Mouse (Mus musculus) adrenal gland, adult (tissue): ENCODE data around the gene Nsl1.
"Not testable (repeated sequence)": the region's sequence is repeated elsewhere in the genome, so short reads cannot be mapped to it uniquely, and the experiment has no call there.

Experiments used
- DNase-seq, 2 experiments: peaks; one replicate each; pipeline ENCODE4 v3.0.0; 2022 to 2023; ENCODE audit warnings: low spot score in 1 of 2; ENCODE audit not compliant: inconsistent age in 2 of 2

Gene Nsl1

GRCm38 (mm10) chr1:191062781-191063485 is at the start of gene Nsl1, which contains the start of gene Tatdn3:
Nsl1 (plus strand) TSS chr1:191063012.
Tatdn3 (minus strand) TSS chr1:191062932.
- DNase-seq, result peak; percentile 90 to 98

DNA sequence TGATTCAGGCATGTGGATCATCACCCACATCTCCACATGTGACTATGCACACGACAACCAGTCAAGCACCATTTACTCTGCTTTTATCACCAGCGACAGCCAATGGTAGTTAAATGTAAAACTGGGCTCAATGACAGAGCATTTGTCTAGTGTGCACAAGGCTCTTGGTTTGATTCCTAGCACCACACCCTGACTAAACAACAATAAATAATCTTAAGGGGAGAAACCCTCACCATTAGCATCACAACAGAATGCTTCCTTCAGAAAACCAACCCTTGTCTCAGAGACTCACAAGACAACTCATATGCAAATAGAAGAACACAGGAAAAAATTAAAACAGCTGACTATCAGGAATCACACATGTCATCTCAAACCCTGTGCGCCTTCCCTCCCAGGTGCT is 48.5 kb upstream of the Nsl1 start:
- DNase-seq, result no peak

DNA sequence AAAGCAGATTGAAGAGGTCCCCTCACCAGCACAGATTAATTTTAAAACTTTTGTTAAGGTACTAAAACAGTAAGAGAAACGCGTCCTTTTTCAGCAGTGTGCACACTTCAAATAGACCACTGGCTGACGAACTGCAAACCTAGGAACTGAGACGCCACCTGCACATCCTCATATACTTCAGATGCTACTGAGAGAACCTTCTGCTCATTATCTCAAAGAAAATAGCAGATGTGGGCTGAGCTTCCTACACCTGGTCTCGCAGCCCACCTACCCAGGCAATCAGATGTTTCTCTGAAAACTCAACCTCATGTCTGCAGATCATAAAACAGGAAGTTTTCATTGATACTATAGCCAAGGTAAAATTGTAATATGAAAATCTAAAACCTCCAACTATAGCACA is 43.0 kb upstream of the Nsl1 start:
- no peak for DNase-seq

DNA sequence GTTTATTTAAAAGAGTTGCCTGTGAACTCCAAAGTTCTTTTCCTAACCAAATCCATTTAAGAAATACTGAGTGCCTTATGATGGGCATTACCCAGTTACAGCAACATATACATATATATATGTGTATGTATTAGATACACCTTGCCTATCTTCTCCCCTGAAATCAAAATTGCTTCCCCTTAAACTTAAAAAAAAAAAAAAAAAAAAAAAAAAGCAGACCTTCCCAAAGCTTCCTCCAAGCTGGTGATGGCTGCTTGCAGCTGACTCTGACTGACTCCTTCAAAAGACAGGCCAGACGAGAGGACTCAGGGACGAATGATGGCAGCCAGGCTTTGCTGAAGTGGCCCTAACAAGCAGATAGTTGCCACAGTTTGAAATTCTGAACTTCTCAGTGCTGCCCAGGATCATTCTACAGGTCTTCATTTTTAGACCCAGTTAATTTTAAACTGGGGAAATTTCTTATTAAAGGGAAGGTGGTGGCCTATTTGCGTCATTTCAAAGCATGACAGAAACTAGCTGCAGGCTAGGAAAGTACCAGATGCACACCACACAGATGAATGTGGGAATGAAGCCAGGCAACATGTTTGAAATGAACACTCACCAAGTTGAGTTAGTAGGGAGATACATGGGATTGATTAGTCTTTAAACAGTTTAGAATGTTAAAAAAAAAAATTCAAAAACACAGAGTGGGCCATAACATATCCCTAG is 42.4 kb upstream of the Nsl1 start:
- no peak for DNase-seq

DNA sequence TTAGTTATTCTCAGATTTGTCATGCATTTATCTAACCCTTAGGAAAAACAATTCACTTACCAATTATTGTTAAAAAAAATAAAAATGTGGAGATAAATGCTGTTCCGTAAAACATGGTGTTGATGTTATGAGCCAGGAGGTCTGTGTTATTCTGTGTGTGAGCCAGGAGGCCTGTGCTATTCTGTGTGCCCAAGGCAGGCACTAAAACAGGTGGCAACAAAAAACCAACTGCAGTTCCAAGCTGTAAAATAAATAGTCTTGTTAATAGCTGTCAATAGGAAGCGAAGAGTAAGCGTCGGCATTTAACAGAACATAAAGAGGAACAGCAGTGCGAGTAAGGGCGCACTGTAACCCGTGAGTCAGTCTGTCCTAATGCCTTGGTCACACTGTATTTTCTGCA is 41.8 kb upstream of the Nsl1 start:
- DNase-seq, result no peak

DNA sequence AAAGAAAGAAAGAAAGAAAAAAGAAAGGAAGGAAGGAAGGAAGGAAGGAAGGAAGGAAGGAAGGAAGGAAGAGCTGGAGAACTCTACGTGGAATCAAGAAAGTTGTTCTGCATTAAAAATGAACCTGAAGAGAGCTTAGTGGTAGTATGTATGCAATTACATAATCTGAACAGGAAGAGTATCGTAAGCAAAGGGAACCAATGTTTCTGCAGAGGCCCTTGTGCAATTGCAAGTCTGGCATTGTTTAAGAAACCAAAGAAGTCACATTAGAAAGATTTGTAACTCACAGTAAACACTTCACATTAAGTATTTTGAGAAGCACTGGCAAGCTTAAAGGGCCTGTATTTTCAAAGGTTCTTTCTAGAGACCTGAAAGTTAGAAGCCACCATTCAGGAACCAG is 39.7 kb upstream of the Nsl1 start:
- DNase-seq, result no peak

GRCm38 (mm10) chr1:191023806-191024205 is 39.0 kb upstream of the Nsl1 start:
- DNase-seq, result not testable (repeated sequence)

DNA sequence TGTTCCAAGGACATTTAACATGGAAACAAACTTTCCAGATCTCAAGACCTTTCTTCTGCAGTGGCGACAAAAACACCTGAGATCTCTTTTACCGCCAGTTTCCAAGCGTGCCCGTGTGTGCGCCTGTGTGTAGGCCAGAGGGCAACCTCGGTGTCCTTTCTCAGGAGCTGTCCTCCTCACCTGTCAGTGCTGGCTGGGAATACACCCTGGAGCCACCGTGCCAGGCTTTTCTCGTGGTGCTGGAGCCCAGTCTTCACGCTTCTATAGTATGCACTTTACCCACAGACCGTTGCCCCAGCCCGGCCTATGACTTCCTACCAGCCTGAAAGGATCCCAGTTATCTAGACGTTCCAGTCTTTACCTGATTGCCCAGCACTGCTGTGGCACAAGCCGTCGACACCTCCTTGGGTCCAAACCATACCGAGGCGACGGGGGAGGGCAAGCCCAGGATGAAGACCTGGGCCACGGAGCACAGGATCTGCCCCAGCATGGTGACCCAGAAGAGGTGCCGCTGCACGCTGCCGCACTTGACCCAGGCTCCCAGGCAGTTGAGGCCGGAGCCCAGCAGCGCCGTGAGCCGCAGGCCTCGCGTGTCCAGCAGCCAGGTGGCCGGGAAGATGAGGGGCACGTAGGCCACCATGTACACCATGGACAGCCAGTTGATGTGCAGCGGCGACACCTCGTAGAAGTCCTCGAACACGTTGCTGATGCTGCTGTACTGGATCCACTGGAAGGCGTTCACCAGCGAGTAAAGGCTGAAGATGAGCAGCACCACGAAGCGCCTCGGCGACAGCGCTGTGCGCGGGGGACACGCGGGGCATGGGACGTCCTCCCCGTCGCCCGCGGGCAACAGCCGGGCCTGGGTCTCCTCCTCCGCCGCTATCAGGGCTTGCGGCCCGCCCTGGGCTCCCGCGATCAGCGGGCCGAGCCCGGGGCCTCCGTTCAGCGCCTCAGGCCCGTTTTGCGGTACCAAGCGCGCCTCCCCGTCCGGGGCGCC is 37.5 kb upstream of the Nsl1 start:
- DNase-seq, result no peak

- peak; percentile 99 for DNase-seq
Measured at GRCm38 (mm10) chr1:191026021-191026713, 36.6 kb upstream of the Nsl1 start, which contains the start of gene Flvcr1. Flvcr1 (minus strand) TSS chr1:191026158.

DNA sequence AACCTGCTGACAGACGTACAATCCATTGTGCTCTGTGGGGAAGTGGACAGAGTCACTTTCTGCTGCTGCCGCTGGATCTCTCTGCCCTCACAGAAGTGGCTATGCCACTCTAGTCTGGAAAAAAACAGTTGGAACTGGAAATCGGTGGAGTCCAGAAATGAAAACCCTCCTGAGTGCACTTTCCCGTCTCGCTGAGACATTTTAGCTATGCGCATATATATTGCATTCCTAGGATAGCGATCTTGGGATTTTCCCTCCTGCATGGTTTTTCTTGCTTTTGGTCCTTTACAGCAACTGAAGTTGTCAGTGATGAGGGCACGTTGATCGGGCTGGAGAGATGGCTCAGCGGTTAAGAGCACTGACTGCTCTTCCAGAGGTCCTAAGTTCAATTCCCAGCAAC is 32.6 kb upstream of the Nsl1 start:
- DNase-seq, result no peak

- DNase-seq, result peak; percentile 14 to 47
Measured at GRCm38 (mm10) chr1:191030922-191031425, 31.8 kb upstream of the Nsl1 start.

DNA sequence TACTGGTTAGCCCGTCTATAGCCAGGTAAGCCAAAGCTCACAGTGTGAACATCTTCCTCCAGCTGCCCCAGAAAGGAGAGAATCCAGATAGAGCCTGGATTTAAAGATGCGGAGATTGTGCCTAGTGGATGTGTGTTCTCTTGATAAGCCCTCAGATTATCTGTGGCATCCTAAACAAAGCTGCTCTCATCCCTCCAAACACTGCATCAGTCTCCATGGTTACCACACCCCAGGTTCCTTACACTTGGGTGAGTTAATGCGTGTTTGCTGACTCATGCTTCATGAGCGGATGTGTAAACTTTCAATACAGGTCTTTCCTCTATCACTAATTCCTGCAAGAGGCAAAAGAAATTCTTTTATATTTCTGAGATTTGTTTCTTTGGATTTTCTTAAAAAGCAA is 27.2 kb upstream of the Nsl1 start:
- DNase-seq, result no peak

DNA sequence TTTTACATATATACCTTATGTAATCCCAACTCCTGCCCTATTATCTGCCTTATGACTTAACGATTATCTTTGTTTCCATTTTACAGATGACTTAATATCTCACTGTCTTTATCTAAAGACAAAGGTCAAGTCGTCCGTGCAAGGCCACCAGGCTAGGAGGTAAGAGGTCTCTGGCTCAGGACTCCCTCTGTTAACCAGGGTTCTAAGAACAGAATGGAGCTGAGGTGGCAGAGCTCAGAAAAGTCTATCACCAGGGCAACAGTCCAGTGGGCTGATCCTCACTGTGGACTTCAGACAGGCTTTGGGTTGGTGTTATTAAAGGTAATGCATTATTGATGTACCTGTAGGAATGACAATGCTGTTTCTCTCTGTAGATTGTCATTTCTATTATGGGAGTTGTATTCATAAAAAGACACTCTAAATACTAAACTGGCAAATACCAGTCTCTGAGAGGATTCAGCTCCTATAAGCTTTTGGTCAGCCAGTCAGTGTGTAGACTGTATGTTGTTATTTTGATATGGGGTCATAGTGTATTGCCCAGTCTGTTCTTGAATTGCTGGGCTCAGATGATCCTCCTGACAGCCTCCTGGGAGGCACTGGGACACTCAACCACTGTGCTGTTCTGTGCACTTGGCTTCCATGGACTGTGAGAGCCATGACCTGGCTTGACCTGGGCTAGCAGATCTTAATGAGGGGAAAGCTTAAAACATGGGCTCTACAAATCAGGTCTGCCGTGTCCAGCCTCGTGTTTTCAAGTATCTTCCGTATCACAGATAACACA is 26.1 kb upstream of the Nsl1 start, which contains the start of gene Spata45:
Gene Spata45, plus strand, starts transcription at position 86 of the 781 bp plus-strand sequence.
- DNase-seq, result no peak

DNA sequence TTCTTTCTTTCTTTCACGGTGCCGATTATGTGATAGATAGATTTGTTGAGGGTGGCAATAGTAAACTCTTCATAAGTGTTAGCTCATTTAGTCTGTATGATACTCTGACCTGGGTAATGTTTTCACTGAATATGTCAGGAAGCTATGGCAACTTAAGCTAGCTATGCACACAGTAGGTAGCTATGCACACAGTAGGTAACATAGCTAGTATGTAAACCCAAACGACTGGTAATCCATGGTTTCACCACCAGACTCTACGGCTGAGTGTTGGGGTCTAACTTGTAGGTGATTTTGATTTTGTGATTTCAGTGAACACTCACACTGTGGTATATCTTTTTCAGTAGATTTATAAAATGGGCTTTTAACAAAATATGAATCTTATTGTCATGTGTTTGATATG is 24.8 kb upstream of the Nsl1 start:
- no peak for DNase-seq

GRCm38 (mm10) chr1:191041352-191041751 is 21.5 kb upstream of the Nsl1 start:
- DNase-seq, result no peak

DNA sequence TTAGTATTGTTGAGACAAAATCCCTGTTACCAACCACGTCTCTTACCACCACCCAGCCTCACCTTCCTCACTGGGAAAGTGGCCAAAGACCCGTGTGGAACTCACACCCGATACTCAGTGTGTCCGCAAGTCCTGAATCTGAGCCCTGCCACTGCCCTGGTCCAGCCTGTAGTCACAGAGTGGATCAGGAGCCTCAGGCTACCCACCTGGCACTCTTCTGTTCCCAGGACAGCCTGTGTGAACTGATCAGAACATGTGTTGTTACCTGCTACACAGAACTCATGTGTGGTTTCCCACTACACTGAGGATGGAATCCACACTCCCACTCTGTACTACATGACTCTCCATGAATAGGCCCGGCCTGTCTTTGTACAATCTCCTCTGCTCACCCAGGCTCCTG is 20.7 kb upstream of the Nsl1 start:
- no peak for DNase-seq

- no peak for DNase-seq
Measured at GRCm38 (mm10) chr1:191042688-191043087, 20.1 kb upstream of the Nsl1 start.

GRCm38 (mm10) chr1:191045264-191045663 is 17.5 kb upstream of the Nsl1 start:
- no peak for DNase-seq

DNA sequence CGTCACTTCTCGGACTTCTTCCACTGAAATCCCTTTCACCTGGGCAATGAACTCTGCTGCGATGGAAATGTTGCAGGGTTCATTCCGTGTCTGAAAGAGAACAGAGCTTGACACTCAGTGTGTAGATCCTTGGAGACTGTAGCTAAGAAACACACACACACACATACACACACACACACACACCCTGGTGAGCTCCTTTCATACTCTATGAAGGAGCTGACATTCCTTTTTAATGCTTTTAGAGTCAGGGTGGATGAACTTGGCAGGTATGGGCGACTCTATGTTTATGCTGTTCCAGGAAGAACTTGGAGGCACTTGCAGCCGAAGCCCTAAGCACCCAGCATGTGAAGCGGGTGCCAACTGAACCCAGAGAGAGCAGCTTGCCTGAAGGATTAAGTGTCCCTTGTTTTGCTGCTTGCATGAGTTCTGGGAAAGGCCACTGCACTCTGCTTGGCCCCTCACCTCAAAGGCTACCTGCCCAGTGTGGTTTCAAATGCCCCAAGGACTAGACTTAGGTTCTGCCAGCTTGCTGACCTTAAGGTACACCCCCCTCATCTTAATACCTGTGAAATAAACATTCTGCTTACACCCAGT is 16.5 kb upstream of the Nsl1 start:
- no peak for DNase-seq
